Mouse (Mus musculus) lung, postnatal 14 days (tissue): ENCODE measurements around the gene Lrrc51.
"Not testable (repeated sequence)": the region's sequence is repeated elsewhere in the genome, so short reads cannot be mapped to it uniquely, and the experiment has no call there.

Experiments used
- DNase-seq: peaks from one replicate; pipeline ENCODE4 v3.0.0; 2021

Gene Lrrc51

DNA sequence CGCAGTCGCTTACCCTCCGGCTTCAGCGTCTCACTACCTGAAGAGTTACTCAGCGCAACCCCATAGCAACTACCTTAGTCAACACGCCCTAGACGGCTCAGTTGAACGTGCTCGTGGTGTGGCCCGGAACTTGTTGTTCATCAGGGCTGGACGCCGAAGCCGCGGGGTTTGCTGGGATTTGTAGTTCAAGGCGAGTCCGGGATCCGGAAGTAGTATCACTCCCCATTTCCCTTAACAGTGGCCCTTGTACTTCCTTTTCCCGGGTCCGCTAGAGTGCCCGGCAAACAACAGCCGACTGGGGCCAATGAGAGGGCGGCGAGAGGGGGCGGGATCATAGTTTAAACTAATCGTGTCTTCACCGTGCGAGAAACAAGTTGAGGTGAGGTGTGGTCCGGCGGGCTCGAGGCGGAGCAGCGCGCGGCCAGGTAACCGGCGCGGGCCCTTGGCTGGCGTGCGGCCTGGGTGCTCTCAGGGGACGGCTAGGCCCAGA is at the start of gene Lrrc51, which contains the start of gene Numa1:
Lrrc51 (minus strand) TSS at position 145 of the 490 bp plus-strand sequence.
Numa1 (plus strand) TSS at position 361 of the 490 bp plus-strand sequence.
- DNase-seq = peak; percentile 95

DNA sequence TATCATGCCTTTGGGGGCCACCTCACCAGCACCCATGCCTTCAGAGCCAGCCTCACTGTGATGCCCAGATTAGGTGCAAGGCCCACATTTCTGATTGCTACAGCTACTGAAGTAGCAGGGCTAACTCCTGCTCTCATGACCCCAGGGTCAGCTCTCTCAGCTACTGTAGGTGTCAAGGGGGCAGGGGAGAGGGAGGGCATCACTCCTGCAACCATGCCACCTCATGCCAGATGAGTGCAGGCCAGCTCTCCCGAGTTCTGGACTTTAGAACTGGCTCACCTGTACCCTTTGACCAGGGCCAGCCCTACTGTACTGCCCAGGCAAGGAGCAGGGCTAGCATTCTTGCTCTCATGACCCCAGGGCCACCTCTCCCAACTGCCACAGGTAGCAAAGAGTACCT is 49.0 kb upstream of the Lrrc51 start:
- DNase-seq = no peak

DNA sequence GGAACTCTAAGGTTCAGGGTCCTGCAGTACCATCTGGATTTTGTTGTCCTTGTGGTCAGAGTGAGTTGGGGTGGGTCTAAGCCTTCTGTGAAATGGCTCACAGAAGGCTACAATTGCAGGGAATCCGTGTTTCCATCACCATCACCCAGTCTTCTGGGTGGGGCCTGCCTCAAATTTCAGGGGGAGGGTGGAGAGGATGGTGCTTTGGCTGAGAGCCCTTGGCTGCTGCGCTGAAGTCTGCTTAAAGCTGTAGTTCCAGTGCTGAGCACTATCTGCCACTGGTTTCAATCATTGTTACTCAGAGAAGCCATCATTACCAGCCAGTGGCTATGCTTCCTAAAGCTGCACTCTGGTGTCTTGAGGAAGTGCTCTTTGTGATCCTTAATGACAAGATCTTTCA is 40.8 kb upstream of the Lrrc51 start:
- DNase-seq = peak; percentile 48

DNA sequence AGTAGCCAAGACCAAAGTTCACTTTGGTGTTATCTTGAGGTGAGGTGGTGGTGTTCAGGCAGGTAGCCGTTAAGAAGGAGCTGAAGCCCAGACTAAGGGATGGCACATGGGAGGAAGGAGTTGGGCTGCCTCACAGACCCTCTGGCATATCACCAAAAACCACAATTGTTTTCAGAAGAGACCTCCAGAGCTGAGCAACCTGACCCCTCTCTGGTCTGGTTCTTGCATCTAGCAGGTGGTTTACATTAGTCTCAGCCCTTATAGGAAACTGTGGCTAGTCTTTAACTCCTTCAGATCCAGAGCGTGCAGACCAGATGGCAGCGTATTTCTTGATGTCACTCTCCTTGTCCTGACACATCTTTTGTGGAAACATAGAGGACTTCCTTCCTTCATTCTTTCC is 40.0 kb upstream of the Lrrc51 start:
- no peak for DNase-seq

DNA sequence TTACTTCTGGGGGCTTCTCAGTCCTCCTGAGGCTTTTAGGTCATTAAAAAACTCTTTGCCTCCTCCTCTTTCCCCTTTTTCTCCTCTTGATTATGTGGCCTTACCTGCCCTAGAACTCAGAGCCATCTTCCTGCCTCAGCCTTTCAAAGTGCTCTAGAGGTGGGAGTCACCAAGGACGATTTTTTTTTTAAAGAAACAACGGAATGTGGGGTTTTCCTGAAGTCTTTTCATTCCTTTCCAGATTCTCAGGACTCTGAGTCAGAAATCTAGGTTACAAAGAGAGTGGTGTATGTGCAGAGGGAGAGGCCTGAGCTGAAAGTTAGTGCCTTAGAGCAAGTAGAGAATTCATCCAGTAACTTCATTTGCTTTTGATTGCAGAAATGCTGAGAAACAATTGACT is 38.0 kb upstream of the Lrrc51 start:
- no peak for DNase-seq

DNA sequence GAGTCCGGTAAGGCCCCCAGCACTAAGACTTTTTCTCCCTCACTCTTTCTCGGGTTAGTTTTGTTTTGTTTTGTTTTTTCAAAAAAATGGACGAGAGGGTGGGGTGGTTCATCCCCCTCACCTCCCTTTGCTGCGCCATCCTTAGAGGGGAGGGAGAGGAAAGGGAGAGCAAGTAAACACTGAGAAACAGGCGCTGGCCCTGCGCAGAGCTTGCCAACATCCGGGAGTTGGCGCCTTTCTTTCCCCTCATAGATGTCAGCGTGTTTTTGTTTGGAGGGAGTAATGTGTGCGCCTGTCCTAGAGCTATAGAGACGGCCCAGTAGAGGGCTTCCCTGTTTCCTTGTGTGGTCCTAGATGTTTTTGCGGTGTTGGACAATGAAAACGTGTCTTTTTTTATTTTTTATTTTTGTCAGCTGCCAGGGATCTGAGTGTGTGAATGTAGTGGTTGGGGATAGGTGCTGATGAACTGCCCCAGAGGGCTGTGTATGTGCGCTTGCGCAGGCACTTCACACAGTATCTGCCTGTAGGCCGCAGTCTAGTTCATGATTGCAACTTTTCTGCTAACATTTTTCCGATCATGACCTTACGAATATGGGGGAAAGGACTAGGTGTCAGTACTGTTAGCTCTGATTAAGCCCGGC is 37.2 kb upstream of the Lrrc51 start:
- peak; percentile 84 for DNase-seq

DNA sequence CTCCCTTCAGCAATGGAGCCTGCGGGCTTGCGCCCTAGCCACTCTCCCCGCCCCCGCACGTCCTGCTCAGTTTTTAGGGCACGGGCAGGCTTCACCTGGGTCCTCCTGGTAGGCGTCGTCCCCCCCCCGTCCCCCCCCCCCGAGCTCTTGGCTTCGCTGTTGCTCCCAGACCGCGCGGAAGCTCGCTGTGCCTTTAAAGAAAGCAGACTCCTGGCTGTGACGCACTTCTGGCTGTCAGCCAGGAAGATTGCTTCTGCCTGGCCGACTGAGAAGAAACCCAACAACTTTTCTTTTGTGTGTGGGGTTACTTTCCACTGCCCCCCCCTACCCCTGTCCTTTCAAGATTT is 36.7 kb upstream of the Lrrc51 start:
- peak; percentile 94 for DNase-seq

DNA sequence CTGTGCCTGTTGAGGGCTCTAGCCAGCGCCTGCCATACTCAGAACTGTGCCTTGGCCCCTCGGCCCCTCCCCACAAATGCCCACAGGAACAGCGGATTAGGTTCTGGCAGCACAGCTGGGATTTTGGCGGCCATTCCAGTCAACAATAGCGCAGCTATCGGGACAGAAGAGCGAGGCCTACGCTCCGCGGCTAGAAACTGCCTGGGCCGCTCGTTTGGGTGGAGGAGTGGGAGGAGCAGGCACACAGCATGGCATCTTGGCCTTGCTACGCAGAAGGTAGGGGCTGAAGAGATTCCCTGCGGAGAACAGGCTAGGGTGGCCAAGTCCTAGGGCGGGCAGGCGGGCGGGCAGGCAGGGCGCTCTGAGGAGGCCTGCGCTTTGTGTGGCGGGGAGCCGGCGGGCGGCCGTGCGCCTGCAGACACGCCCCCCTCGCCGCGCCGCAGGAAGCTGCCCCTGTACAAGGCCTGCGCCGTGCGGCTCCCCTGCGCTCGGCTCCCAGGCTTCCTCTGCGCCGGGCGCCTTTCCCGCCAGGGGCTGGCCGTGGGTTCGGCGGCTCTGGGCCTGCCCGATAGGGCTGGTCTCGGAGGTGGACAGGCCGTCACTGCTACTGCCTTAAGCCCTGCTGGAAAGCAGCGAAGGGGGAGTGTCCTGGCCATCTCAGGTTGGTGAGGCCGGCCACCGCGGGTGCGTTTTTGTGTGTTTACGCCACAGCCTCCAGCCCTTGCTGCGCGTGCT is 36.2 kb upstream of the Lrrc51 start:
- DNase-seq = peak; percentile 85

DNA sequence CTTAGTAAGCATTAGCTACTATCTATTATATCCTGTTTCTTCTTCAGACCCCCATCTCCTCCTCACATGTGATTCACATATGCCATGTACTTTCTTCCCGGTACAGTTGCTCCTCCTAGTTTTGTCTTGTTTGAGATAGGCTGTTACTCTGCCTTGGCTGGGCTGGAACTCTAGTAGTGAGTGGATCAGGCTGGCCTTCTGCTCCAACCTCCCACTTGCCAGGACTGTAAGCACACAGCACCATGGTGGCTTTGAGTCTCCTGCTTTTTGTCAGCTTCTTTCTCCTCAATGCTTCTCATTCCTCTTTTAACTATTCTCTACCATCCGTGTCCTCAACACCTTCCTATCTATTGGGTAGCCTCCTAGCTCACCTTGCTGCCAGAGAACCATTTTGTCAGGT is 35.1 kb upstream of the Lrrc51 start:
- DNase-seq = no peak

DNA sequence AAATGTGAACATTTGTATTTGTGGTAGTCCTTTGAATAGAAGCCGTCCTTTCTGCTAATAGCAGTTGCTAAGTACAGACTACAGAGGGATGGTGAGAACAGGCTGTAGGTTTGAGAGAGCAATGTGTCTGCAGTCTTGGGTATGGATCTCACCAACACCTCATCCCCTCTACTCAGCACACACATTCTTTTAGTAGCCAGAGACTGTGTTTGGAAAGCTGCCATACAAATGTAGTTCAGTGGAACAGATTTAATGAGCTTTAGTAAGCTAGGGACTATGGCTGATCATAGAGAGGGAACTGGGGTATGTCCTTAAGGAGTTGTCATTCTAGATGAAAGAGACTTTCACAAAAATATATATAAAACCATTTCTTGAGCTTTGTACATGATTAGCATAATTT is 33.6 kb upstream of the Lrrc51 start:
- DNase-seq = no peak

DNA sequence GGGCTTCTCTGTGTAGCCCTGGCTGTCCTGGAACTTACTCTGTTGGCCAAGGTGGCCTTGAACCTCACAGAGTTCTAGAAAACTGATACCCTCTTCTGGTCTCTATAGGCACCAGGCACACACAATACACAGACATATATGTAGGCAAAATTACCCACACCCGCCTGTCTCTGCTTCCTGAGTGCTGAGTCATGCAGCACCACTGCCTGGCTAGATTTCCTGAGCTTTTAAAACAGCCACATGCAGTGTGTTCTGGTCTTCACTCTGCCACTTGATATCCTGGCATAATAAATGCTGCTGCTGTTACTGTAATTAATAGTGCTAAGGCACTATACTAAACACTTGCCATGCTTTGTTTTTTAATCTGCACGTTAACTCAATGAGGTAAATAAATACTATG is 31.9 kb upstream of the Lrrc51 start:
- DNase-seq = no peak

DNA sequence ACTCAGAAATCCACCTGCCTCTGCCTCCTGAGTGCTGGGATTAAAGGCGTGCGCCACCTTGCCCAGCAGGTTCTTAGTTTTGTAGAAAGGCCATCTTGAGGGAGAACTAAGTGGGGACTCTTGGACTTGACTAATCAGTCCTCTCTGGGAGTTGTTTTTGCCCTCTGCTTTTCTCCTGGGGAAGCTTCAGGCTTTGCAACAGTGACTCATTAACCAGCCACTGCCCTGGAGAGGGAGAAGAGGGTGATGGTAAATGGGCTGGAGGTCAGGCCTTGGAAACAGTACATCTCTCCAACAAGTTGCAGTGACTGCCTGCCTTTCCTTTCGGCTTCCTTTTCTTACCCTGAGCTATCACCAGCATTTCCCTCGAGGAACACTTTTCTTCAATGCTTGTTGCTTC is 30.9 kb upstream of the Lrrc51 start:
- DNase-seq = no peak

DNA sequence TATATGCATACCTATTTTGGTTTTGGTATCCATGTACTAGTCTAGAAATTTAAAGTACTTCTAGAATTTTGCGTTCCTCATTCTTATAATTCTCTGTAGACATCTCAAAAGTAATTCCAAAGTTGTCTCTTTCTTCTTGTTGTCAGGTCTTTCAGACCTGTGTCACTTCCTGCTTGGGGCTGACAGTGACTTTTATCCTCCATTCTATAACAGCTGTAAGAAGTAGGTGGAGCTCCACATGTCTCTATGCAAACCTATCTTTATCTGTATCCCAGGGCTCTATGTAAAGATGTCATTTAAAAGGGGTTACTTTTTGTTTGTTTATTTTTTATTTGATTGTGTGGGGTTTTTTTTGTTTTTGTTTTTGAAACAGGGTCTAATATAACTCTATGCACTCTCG is 29.9 kb upstream of the Lrrc51 start:
- no peak for DNase-seq

DNA sequence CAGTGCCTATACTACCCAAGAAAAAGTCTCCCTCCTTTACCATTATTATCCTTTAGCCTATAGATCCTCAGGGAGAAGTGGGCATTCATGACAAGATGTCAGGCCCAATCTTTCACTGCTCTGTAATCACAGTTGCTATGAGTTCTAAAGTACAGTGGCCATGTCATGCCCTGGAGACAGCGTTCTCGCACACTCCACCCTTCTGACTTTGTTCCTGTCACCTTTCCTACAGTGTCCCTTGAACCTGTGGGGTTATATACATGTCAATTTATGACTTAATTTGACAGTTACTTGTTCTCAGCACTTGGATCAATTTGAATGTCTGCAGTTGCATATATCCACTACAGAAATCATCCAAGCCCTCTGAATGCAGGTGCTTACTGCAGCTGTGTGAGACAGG is 29.1 kb upstream of the Lrrc51 start:
- no peak for DNase-seq

DNA sequence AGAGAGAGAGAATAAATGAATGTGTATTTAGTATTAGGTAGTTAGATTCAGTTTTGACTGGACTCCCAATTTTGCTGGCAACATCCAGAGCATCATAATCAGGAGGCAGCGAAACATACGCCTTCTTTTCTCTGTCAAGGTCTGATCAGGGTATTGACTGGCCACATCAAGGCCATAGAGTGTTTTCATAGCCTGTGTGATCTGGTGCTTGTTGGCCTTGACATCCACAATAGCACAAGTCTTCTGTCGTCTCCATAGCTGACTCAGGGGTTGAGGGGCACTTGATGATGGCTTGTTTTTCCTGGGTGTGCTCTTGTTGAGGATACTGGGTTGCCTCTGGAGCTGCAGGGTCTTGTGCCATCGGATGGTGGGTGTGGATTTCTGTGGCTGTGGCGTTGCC is 23.2 kb upstream of the Lrrc51 start:
- DNase-seq = no peak

DNA sequence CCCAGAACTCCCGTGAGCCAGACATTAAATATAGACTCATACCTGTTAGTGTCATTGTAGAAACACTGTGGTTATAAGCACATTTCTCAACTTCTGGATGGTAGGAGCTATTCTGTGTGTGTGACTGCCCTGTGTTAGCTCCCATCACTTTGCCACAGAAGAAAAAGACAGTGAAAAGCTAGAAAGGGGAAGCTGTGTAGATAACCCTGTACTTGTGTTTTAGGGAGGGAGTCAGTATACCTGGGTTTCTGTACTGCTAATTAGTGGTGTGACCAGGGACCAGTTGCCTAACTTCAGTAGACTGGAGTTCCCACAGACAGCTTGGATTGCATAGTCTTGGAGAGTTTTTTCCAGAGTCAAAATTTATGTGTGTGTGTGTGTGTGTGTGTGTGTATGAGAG is 22.8 kb upstream of the Lrrc51 start:
- no peak for DNase-seq

DNA sequence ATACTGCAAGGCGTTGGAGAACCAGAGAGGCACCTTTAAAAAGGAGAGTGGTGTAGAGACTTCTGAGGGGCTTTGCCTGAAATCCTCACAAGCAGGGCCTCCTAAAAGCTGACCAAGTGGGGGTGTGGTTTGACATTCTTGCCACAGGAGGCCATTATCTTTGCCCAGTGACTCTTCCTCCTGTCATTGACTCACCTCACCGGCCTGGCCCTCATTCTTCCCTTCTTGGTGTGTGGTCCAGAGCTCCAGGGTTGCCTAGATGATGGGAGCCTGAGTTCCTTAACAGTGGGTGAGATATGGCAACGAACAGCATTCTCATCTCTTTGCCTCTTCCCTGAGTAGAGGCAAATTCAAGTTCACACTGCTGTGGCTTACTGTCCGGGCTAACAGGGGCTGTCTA is 22.2 kb upstream of the Lrrc51 start:
- DNase-seq = no peak

DNA sequence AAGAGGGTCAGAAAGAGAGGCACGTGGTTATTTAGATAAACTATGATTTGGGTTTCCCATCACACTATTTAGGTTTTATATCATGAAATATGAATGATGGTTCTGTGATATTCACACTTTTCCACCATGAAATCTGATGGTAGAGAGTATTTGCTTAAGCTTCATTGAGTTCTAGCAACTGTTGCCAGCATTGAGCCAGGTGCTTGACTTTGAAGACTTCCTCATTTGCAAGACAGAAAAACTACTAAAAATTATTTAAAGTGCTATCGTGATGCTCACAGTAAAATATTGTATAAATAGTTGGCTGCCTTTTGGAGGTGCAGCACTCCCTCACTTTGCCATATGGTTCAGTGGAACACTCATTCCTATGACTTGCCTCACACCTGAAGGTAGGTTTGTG is 21.6 kb upstream of the Lrrc51 start:
- DNase-seq = no peak

DNA sequence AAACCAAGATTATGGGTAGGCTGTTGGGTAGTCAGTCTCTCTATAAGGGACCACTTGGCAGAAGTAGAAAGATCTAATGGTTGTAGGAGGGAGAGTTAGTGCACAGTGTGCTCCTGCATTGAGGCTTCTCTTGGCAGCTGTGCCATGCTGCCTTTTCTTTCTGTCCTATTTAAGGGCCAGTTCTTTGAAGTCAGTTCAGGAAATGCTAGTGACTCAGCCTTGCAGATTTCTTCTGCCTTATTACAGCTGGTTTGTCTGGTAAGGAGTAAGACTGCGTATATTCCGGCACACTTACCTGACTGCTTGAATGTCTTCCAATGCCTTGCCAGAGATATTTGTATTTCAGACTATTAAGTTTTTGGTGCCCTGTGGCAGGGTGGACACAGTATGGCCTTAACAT is 20.5 kb upstream of the Lrrc51 start:
- DNase-seq = no peak

DNA sequence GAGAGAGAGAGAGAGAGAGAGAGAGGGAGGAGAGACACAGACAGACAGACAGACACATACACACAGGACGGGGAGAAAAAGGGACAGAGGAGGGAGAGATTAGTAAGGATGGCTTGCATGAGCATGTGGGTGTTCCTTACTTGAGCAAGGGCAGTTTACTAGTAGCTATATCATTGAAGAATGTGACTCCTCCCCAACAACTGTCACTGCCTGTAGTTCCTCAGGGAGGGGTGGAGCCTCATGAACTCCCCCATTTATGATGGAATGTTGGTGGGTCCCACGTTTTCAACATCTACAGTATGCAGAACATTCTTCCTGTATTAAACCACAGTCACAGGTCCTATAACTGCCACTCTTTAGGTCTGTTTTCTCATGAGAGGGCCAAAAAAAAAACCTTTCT is 18.4 kb upstream of the Lrrc51 start:
- DNase-seq = no peak

DNA sequence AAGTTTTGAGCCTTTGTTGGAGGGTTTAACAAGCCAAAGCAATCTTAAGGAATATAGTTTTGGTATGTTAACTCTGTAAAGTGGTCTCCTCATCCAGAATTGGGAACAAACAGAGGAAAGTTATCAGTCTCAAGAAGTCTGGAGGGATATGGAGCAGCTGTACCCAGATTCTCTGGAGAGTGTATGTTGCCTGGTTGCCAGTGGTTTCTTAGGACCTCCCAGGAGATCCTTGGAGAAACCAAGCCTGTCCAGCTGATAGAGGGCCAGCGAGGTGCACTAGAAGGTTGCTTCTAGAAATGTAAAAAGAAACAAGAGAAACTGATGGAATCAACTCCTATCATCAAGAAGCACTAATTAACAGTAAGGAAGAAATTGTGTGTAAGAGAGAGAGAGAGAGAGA is 18.0 kb upstream of the Lrrc51 start:
- no peak for DNase-seq

DNA sequence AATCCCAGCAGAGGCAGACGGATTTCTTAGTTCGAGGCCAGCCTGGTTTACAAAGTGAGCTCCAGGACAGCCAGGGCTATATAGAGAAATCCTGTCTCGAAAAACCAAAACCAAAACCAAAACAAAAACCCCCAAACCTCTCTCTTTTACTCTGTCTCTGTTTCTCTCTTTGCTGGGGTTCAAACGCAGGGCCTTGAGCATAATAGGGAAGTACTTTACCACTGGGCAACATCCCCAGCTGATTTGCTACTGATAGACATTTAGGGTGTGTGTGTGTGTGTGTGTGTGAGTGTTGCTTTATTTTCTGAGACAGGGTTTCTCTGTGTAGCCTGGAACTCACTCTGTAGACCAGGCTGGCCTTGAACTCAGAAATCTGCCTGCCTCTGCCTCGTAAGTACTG is 15.3 kb upstream of the Lrrc51 start:
- not testable (repeated sequence) for DNase-seq

DNA sequence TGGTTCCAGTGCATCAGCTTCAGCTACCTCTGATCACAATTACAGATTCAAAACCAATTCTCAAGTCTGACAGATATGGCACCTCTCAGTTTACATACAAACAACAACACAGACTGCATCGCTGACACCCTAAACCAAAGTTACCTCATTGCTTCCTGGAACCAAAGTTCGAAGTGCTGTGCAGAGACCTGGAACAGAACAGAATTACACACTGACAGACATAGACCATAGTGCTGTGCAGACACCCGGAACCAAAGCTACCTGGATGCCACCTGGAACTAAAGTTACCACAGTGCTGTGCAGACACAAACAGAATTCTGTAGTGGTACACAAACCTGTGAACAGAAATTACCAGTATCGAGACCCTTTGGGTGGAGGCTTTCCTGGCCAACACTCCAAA is 6.1 kb upstream of the Lrrc51 start:
- DNase-seq = no peak

DNA sequence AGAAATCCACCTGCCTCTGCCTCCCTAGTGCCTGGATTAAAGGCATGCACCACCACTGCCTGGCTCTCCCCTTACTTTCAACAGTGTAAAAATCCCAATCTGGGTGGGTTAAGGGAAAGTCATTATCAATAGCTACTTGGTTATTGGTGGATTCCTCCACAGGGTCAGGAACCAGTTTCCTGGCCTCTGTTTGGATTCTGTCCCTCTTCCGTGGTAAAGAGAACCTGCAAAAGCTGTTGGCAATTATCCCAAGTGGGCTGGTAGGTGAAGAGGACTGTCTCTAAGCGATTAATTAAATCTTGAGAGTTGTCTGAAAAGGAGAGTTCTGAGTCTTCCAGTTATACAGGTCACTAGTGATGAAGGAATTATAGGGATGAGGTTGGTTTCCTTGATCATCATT is 4.7 kb upstream of the Lrrc51 start:
- DNase-seq = no peak

DNA sequence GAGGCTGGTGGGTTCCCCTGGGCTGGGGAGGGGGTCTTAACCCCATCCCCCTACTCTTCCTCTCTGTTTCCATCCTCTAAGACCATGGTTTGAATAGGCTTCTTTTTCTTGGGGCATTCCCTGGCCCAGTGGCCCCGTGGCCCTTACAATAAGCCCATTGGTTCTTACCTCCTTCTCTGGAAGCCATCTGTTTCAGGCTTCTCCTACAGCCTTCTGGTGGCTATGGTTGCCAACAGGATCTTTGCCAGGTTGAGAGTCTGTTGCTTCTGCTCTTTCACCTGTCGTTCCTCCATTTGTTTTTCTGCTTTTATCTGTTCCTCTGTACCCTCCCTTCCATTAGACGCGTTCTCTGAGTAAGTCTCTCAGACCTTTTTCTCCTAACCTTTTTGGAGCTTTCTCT is 3.9 kb upstream of the Lrrc51 start:
- DNase-seq = no peak
